Mouse (Mus musculus) stomach, postnatal 0 days (tissue): ENCODE data around the gene Phlda3. TPM values are rescaled to one million over a fixed set of nuclear protein-coding genes. Genes with fewer than 3 reads are reported as not detected.
A peak's percentile ranks its signal among the peaks of the same experiment; 100 is the strongest.

ENCODE experiments used
- ATAC-seq: fragments of 200-750 bp; cut with Nextera tagmentation; 2 replicates; pipeline ENCODE4 v1.8.0; 2017; ENCODE audit not compliant: low FRiP score, low TSS enrichment
- DNase-seq: peaks from one replicate; pipeline ENCODE4 v3.0.0-alpha.2; 2016; ENCODE audit warnings: low spot score
- H3K27ac ChIP-seq: fragments of 300-500 bp; sonication (generic); replicated peaks from 2 replicates; pipeline ENCODE4 v1.5.1; 2014; ENCODE audit warnings: mild to moderate bottlenecking, control low read depth
- H3K27me3 ChIP-seq: fragments of 300-500 bp; sonication (generic); 2 replicates; pipeline ENCODE4 v1.6.1; 2014; ENCODE audit warnings: low read length; ENCODE audit not compliant: control insufficient read depth, insufficient read depth
- H3K36me3 ChIP-seq: fragments of 300-500 bp; sonication (generic); 2 replicates; pipeline ENCODE4 v1.6.1; 2014; ENCODE audit warnings: low read length, mixed read lengths; ENCODE audit not compliant: control insufficient read depth, insufficient read depth
- H3K4me1 ChIP-seq: fragments of 300-500 bp; sonication (generic); replicated peaks from 2 replicates; pipeline ENCODE4 v1.6.1; 2014; ENCODE audit warnings: antibody characterized with exemption; ENCODE audit not compliant: control insufficient read depth, insufficient read depth
- H3K4me2 ChIP-seq: fragments of 300-500 bp; sonication (generic); replicated peaks from 2 replicates; pipeline ENCODE4 v1.6.1; 2014; ENCODE audit warnings: low read depth, mild to moderate bottlenecking, control low read depth, moderate library complexity
- H3K4me3 ChIP-seq: fragments of 300-500 bp; sonication (generic); 2 replicates; pipeline ENCODE4 v1.5.1; 2014; ENCODE audit warnings: low read depth, low read length, control low read depth
- H3K9ac ChIP-seq: fragments of 300-500 bp; sonication (generic); 2 replicates; pipeline ENCODE4 v1.6.1; 2014; ENCODE audit warnings: mild to moderate bottlenecking, low read length, control low read depth, mixed read lengths
- H3K9me3 ChIP-seq: fragments of 300-500 bp; sonication (generic); 2 replicates; pipeline ENCODE4 v1.6.1; 2016; ENCODE audit warnings: low read length; ENCODE audit not compliant: control insufficient read depth
- CTCF ChIP-seq: IDR thresholded peaks from 2 replicates; pipeline ENCODE4 v1.5.1; 2016; ENCODE audit warnings: antibody characterized with exemption, low read depth, mild to moderate bottlenecking, moderate library complexity
- EP300 ChIP-seq: optimal IDR thresholded peaks from 2 replicates; pipeline ENCODE3; 2016; ENCODE audit warnings: antibody characterized with exemption
- WGBS: fragments of 180-500 bp; shearing (Covaris S2); extraction: QIAGEN DNeasy Blood & Tissue Kit; methylation state at CpG from one replicate; pipeline ENCODE4 v1.1.7; 2014; 5-methylcytosine and 5-hydroxymethylcytosine counted together
- polyA plus RNA-seq: library from polyadenylated mRNA; unstranded; fragments of >200 nt; fragmentation: Nextera tagmentation; extraction: Ambion mirVana; gene quantifications from 2 replicates; pipeline ENCODE4 v1.2.1, GENCODE M21; 2015

Phlda3 gene
- polyA plus RNA-seq, 1 experiment from 2014 or later, result 91.1 TPM

GRCm38 (mm10) chr1:135752737-135753348 is 13.1 kb upstream of the Phlda3 start:
- Histone ChIP-seq H3K4me1 (no peaks in the 10 kb centered on the region), H3K36me3 (peaks cover 35% of the 10 kb centered on the region), H3K27ac (no peak overlapping the region), H3K27me3 (no peaks in the 10 kb centered on the region), H3K4me2 (no peak overlapping the region), H3K9ac (no peak overlapping the region), H3K9me3 (no peaks in the 10 kb centered on the region), H3K4me3 (no peak overlapping the region)
- TF ChIP-seq CTCF (peak; percentile 97), EP300 (no peak)
- ATAC-seq (peak; percentile 97), DNase-seq (peak; percentile 95)
- 10% methylated on average over 10 of the region's 10 CpGs for WGBS

DNA sequence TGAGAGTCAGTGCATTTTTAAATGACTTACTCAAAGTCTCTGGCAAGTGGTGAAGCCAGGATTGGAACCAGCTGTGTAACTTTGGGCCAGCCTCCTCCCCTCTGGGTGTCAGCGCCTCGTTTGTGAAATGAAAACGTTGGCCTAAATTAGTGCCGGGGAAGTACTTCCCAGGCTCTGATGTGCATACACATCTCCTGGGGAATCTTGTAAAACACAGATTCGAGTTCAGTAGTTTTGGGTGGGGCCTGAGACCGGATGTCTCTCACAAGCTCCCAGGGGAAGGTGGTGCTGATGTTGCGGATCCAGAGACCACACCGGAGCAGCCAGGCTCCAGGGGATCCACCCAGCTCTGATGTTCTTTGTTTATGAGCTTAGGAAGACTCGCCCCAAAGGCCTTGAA is 10.6 kb upstream of the Phlda3 start:
- Histone ChIP-seq H3K4me2 (no peak overlapping the region), H3K27me3 (no peaks in the 10 kb centered on the region), H3K27ac (peak overlapping the region; percentile 67), H3K9ac (no peak overlapping the region; the same call in 1 of the 2 replicates), H3K9me3 (no peaks in the 10 kb centered on the region), H3K4me1 (no peaks in the 10 kb centered on the region), H3K4me3 (no peak overlapping the region), H3K36me3 (peaks cover 16% of the 10 kb centered on the region)
- WGBS, result 35% methylated on average over 9 of the region's 9 CpGs
- DNase-seq (no peak), ATAC-seq (no peak; the same call in 1 of the 2 replicates)
- TF ChIP-seq EP300 (no peak), CTCF (no peak)

DNA sequence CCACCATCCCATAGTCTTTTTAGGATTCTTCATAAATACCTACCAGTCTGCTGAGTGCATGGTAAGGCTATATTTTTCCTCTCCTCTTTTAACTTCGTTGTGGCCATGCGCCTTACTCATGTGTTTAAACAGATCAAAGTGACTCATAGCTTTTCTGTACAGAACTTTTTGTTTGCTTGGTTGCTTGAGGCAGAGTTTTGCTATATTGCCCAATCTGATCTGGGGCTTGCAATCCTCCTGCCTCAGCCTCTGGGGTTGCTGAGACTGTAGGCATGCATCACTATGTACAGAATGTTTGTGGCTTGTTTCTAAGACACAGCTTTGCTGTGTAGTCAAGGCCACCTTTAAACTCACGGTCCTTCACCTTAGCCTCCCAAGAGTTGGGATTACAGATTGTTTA is 10.0 kb upstream of the Phlda3 start:
- DNase-seq (no peak), ATAC-seq (no peak)
- Histone ChIP-seq H3K4me1 (no peaks in the 10 kb centered on the region), H3K36me3 (peaks cover 10% of the 10 kb centered on the region), H3K9me3 (no peaks in the 10 kb centered on the region), H3K4me2 (no peak overlapping the region), H3K4me3 (no peak overlapping the region), H3K27me3 (no peaks in the 10 kb centered on the region), H3K27ac (peak overlapping the region; percentile 67), H3K9ac (no peak overlapping the region)
- TF ChIP-seq CTCF (no peak), EP300 (no peak)
- 54% methylated on average over 3 of the region's 3 CpGs for WGBS

- Histone ChIP-seq H3K4me2 (no peak overlapping the region), H3K4me3 (no peak overlapping the region), H3K36me3 (peaks cover under 1% of the 10 kb centered on the region; the same call in 1 of the 2 replicates), H3K4me1 (no peaks in the 10 kb centered on the region), H3K27me3 (no peaks in the 10 kb centered on the region), H3K27ac (no peak overlapping the region), H3K9ac (no peak overlapping the region), H3K9me3 (no peaks in the 10 kb centered on the region)
- DNase-seq (no peak), ATAC-seq (no peak)
- WGBS, result 73% methylated on average over 8 of the region's 8 CpGs
- TF ChIP-seq CTCF (no peak), EP300 (no peak)
Measured at GRCm38 (mm10) chr1:135757287-135757686, 8.6 kb upstream of the Phlda3 start.

GRCm38 (mm10) chr1:135759685-135760084 is 6.2 kb upstream of the Phlda3 start:
- H3K4me3 ChIP-seq, result no peak overlapping the region
- H3K9me3 ChIP-seq, result no peaks in the 10 kb centered on the region
- no peak for ATAC-seq
- peak overlapping the region; percentile 77 for H3K27ac ChIP-seq
- 67% methylated on average over 4 of the region's 4 CpGs for WGBS
- DNase-seq, result no peak
- H3K36me3 ChIP-seq, result no peaks in the 10 kb centered on the region
- no peak overlapping the region for H3K9ac ChIP-seq
- peaks cover 1% of the 10 kb centered on the region; the same call in 1 of the 2 replicates for H3K4me1 ChIP-seq
- no peak for TF ChIP-seq EP300
- TF ChIP-seq CTCF, result no peak
- H3K4me2 ChIP-seq, result no peak overlapping the region
- no peaks in the 10 kb centered on the region for H3K27me3 ChIP-seq

GRCm38 (mm10) chr1:135760216-135760615 is 5.7 kb upstream of the Phlda3 start:
- Histone ChIP-seq H3K9ac (no peak overlapping the region), H3K36me3 (no peaks in the 10 kb centered on the region), H3K9me3 (no peaks in the 10 kb centered on the region), H3K27ac (peak overlapping the region; percentile 77), H3K4me3 (no peak overlapping the region), H3K4me2 (no peak overlapping the region), H3K4me1 (peaks cover 2% of the 10 kb centered on the region; the same call in 1 of the 2 replicates), H3K27me3 (no peaks in the 10 kb centered on the region)
- DNase-seq (no peak), ATAC-seq (no peak)
- 47% methylated on average over 8 of the region's 8 CpGs for WGBS
- TF ChIP-seq CTCF, result peak; percentile 58
- TF ChIP-seq EP300, result no peak
